Mouse (Mus musculus) forebrain, embryonic 11.5 days (tissue): ENCODE results near the gene Atg9b. TPM values are rescaled to one million over a fixed set of nuclear protein-coding genes. Genes with fewer than 3 reads are reported as not detected.

Experiments used
- ATAC-seq: fragments of 200-750 bp; cut with Nextera tagmentation; replicated peaks from 2 replicates; pipeline ENCODE4 v1.8.0; 2017; ENCODE audit warnings: moderate TSS enrichment; ENCODE audit not compliant: low FRiP score
- DNase-seq: peaks from one replicate; pipeline ENCODE4 v3.0.0-alpha.2; 2017; ENCODE audit warnings: low spot score
- H3K27ac ChIP-seq: fragments of 300-500 bp; sonication (generic); 2 replicates; pipeline ENCODE4 v1.5.1; 2014; ENCODE audit warnings: low read depth, low read length
- H3K27me3 ChIP-seq: fragments of 300-500 bp; sonication (generic); 2 replicates; pipeline ENCODE4 v1.6.1; 2014; ENCODE audit warnings: mild to moderate bottlenecking, low read length, mixed read lengths; ENCODE audit not compliant: control insufficient read depth, insufficient read depth
- H3K36me3 ChIP-seq: fragments of 300-500 bp; sonication (generic); 2 replicates; pipeline ENCODE4 v1.6.1; 2014; ENCODE audit warnings: mild to moderate bottlenecking, low read length, moderate library complexity, mixed read lengths; ENCODE audit not compliant: control insufficient read depth, insufficient read depth
- H3K4me1 ChIP-seq: fragments of 300-500 bp; sonication (generic); replicated peaks from 2 replicates; pipeline ENCODE4 v1.6.1; 2014; ENCODE audit warnings: low read length, mixed read lengths; ENCODE audit not compliant: control insufficient read depth, insufficient read depth
- H3K4me2 ChIP-seq: fragments of 300-500 bp; sonication (generic); 2 replicates; pipeline ENCODE4 v1.6.1; 2014; ENCODE audit warnings: low read depth, mild to moderate bottlenecking, low read length, moderate library complexity, mixed read lengths; ENCODE audit not compliant: severe bottlenecking
- H3K4me3 ChIP-seq: fragments of 300-500 bp; sonication (generic); 2 replicates; pipeline ENCODE4 v1.5.1; 2014; ENCODE audit warnings: low read depth, low read length
- H3K9ac ChIP-seq: fragments of 300-500 bp; sonication (generic); 2 replicates; pipeline ENCODE4 v1.6.1; 2014; ENCODE audit warnings: low read length
- H3K9me3 ChIP-seq: fragments of 300-500 bp; sonication (generic); 2 replicates; pipeline ENCODE4 v1.6.1; 2016; ENCODE audit warnings: low read length, mixed read lengths; ENCODE audit not compliant: control insufficient read depth
- WGBS: fragments of 180-500 bp; shearing (Covaris S2); extraction: QIAGEN DNeasy Blood & Tissue Kit; methylation state at CpG from one replicate; pipeline ENCODE4 v1.1.7; 2014; 5-methylcytosine and 5-hydroxymethylcytosine counted together
- polyA plus RNA-seq: library from polyadenylated mRNA; unstranded; fragments of >200 nt; fragmentation: Nextera tagmentation; extraction: Ambion mirVana; gene quantifications from 2 replicates; pipeline ENCODE4 v1.2.1, GENCODE M21; 2014

The Atg9b gene
- polyA plus RNA-seq, 1 experiment from 2014 or later, result 0.44 TPM

- no peak overlapping the region for H3K27ac ChIP-seq
- H3K4me1 ChIP-seq, result no peaks in the 10 kb centered on the region
- no peaks in the 10 kb centered on the region for H3K27me3 ChIP-seq
- ATAC-seq, result no peak
- H3K4me3 ChIP-seq, result no peak overlapping the region
- H3K9ac ChIP-seq, result no peak overlapping the region
- no peaks in the 10 kb centered on the region for H3K36me3 ChIP-seq
- H3K9me3 ChIP-seq, result no peaks in the 10 kb centered on the region
- no peak overlapping the region for H3K4me2 ChIP-seq
- DNase-seq, result no peak
- 83% methylated on average over 9 of the region's 9 CpGs for WGBS
These were observed 25.5 kb downstream of the Atg9b start for GRCm38 (mm10) chr5:24366426-24366825.

- Histone ChIP-seq H3K27ac (no peak overlapping the region), H3K27me3 (no peaks in the 10 kb centered on the region), H3K36me3 (no peaks in the 10 kb centered on the region), H3K9me3 (no peaks in the 10 kb centered on the region), H3K9ac (no peak overlapping the region), H3K4me2 (no peak overlapping the region), H3K4me1 (no peaks in the 10 kb centered on the region), H3K4me3 (no peak overlapping the region)
- ATAC-seq (no peak), DNase-seq (no peak)
- WGBS, result 49% methylated on average over 5 of the region's 5 CpGs
These were observed 26.4 kb downstream of the Atg9b start for GRCm38 (mm10) chr5:24365528-24365927.

- Histone ChIP-seq H3K9ac (no peak overlapping the region), H3K4me3 (no peak overlapping the region), H3K4me1 (no peaks in the 10 kb centered on the region), H3K9me3 (no peaks in the 10 kb centered on the region), H3K27me3 (no peaks in the 10 kb centered on the region), H3K36me3 (no peaks in the 10 kb centered on the region), H3K27ac (no peak overlapping the region), H3K4me2 (no peak overlapping the region)
- WGBS, result 90% methylated on average over 10 of the region's 10 CpGs
- ATAC-seq (no peak), DNase-seq (no peak)
These were observed 27.0 kb downstream of the Atg9b start for GRCm38 (mm10) chr5:24364963-24365362.

- WGBS, result 35% methylated on average over 12 of the region's 12 CpGs
- ATAC-seq (no peak), DNase-seq (no peak)
- Histone ChIP-seq H3K27me3 (no peaks in the 10 kb centered on the region), H3K4me3 (no peak within 1 kb of the TSS), H3K4me2 (no peak within 1 kb of the TSS), H3K9ac (no peak within 1 kb of the TSS), H3K9me3 (no peaks in the 10 kb centered on the region), H3K4me1 (no peaks in the 10 kb centered on the region), H3K27ac (no peak within 1 kb of the TSS), H3K36me3 (no peaks in the 10 kb centered on the region)
These were observed 27.4 kb downstream of the Atg9b start, which contains the start of gene Nos3 for GRCm38 (mm10) chr5:24364508-24364907. Gene Nos3 (plus strand): TSS chr5:24364810.

- H3K36me3 ChIP-seq, result no peaks in the 10 kb centered on the region
- ATAC-seq (no peak), DNase-seq (no peak)
- no peak overlapping the region for H3K4me3 ChIP-seq
- no peak overlapping the region for H3K27ac ChIP-seq
- no peak overlapping the region for H3K9ac ChIP-seq
- H3K4me1 ChIP-seq, result no peaks in the 10 kb centered on the region
- no peaks in the 10 kb centered on the region for H3K9me3 ChIP-seq
- H3K27me3 ChIP-seq, result no peaks in the 10 kb centered on the region
- H3K4me2 ChIP-seq, result no peak overlapping the region
- 50% methylated on average over 3 of the region's 3 CpGs for WGBS
These were observed 27.9 kb downstream of the Atg9b start for GRCm38 (mm10) chr5:24364061-24364460.

- Histone ChIP-seq H3K4me1 (no peaks in the 10 kb centered on the region), H3K4me3 (no peak overlapping the region), H3K36me3 (no peaks in the 10 kb centered on the region), H3K27ac (no peak overlapping the region), H3K4me2 (no peak overlapping the region), H3K9me3 (no peaks in the 10 kb centered on the region), H3K9ac (no peak overlapping the region), H3K27me3 (no peaks in the 10 kb centered on the region)
- WGBS, result 73% methylated on average over 2 of the region's 2 CpGs
- no peak for DNase-seq
- ATAC-seq, result no peak
These were observed 28.5 kb downstream of the Atg9b start for GRCm38 (mm10) chr5:24363467-24363866.

- Histone ChIP-seq H3K4me3 (no peak overlapping the region), H3K27me3 (no peaks in the 10 kb centered on the region), H3K27ac (no peak overlapping the region), H3K9ac (no peak overlapping the region), H3K4me1 (no peaks in the 10 kb centered on the region), H3K9me3 (no peaks in the 10 kb centered on the region), H3K4me2 (no peak overlapping the region), H3K36me3 (no peaks in the 10 kb centered on the region)
- DNase-seq, result peak; percentile 88
- ATAC-seq, result peak; percentile 51
- whole genome bisulfite sequencing, result under 1% methylated on average over 7 of the region's 7 CpGs
These were observed 31.0 kb downstream of the Atg9b start for GRCm38 (mm10) chr5:24360792-24361454.

GRCm38 (mm10) chr5:24357461-24357860, 34.5 kb downstream of the Atg9b start:
- Histone ChIP-seq H3K4me1 (peaks cover 4% of the 10 kb centered on the region), H3K36me3 (no peaks in the 10 kb centered on the region), H3K9me3 (no peaks in the 10 kb centered on the region), H3K27ac (no peak overlapping the region), H3K4me2 (no peak overlapping the region), H3K9ac (no peak overlapping the region), H3K4me3 (no peak overlapping the region), H3K27me3 (no peaks in the 10 kb centered on the region)
- no peak for ATAC-seq
- peak; percentile 90 for DNase-seq
- 19% methylated on average over 7 of the region's 7 CpGs for WGBS

GRCm38 (mm10) chr5:24356764-24357163, 35.2 kb downstream of the Atg9b start:
- peaks cover 3% of the 10 kb centered on the region; the same call in 1 of the 2 replicates for H3K27me3 ChIP-seq
- ATAC-seq (no peak), DNase-seq (no peak)
- H3K4me3 ChIP-seq, result no peak overlapping the region
- no peak overlapping the region for H3K9ac ChIP-seq
- H3K36me3 ChIP-seq, result no peaks in the 10 kb centered on the region
- no peak overlapping the region for H3K27ac ChIP-seq
- H3K4me1 ChIP-seq, result peaks cover 10% of the 10 kb centered on the region
- no peaks in the 10 kb centered on the region for H3K9me3 ChIP-seq
- no peak overlapping the region for H3K4me2 ChIP-seq
- 55% methylated on average over 4 of the region's 4 CpGs for WGBS
